Mouse (Mus musculus) layer of hippocampus, adult 9-11 months (tissue): ENCODE results near the gene Gapvd1.

Experiments used
- DNase-seq: peaks from one replicate; pipeline ENCODE4 v3.0.0; 2022

Gapvd1 gene

GRCm38 (mm10) chr2:34632051-34632450 lies 123.0 kb downstream of the Gapvd1 start:
- no peak for DNase-seq

DNA sequence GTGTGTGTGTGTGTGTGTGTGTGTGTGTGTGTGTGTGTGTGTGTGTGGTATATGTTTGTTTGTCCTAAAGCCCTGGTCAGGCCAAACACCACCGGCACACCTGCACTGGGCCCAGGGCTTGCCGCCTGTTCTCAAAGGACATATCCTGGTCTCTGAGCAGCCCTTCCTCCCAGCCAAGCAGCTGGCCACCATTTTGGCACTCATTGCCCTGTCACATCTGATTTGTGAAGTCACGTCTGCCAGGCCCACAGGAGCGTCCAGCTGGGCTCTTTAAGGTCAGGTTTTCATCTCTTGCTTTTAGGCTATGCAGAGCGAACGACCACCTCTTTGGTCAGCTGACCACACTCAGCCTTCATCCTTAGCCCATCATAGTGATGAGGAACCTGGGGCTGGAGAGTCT lies 124.6 kb downstream of the Gapvd1 start:
- DNase-seq = no peak

DNA sequence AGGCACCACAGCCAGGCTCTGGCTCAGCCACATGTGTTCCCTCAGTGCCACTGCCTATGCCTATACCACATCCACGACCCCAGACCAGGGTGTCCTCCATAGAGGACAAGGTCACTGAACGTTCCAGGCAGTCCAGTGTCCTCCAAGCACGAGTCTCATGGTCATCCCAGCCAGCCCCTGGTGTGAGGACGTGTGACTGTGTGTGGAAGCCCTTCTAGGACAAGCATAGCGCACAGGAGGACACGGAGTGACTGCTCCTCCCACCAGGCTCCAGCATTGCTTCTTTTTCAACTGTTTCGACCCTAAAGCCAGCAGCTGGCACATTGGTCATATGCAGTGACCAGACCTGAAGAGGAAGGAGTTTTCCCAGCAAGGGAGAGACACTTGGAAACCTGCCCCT lies 125.3 kb downstream of the Gapvd1 start:
- no peak for DNase-seq

GRCm38 (mm10) chr2:34628903-34629540 lies 126.0 kb downstream of the Gapvd1 start:
- no peak for DNase-seq

DNA sequence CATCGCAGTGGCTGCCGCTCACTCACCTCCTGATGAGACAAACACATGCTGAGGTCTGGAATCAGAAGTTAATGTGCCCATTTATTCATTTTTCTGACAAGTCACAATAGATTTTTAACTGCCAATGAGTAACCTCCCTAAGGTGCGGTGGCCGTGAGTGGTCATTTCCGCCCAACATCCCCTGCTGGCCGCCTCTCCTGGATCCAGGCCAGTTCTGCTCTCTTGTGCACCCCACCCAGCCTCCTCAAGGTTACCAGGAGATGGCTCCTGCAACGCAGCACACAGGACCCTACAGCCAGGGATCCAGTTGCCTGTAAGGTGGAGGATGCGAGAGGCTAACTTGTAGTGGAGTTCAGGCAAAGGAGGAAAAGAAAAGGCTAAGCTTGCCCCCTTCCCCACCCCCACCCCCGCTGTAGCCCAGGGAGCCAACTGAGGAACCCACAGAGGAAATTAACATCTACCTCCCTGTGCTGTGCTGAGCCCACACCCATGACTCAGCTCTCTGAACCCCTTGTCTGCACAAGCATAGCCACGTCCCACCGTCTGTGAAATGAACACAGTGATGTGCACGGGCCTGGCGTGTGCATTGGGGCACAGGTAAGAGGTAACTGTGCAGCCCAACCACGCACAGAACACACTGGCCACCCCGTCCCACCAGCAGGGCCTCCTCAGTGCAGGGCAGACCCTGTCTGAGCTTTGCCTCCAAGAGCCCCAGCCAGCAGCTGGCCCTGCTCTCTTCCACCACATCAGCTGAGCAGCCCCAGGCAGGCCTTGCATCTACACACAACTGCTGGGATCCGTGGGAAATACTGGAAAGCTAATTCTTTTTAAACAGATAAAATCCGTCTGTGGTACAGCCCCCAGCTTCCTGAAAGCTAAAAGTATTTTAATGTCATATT lies 127.5 kb downstream of the Gapvd1 start:
- DNase-seq = no peak
